Mouse (Mus musculus) hindbrain, postnatal 0 days (tissue): ENCODE data around the gene Rpp25l. TPM values are rescaled to one million over a fixed set of nuclear protein-coding genes. Genes with fewer than 3 reads are reported as not detected.
A peak's percentile ranks its signal among the peaks of the same experiment; 100 is the strongest.
"Not testable (repeated sequence)": the region's sequence is repeated elsewhere in the genome, so short reads cannot be mapped to it uniquely, and the experiment has no call there.

ENCODE experiments used
- ATAC-seq: fragments of 200-750 bp; cut with Nextera tagmentation; 2 replicates; pipeline ENCODE4 v1.8.0; 2017; ENCODE audit warnings: mild to moderate bottlenecking, moderate TSS enrichment, moderate library complexity
- DNase-seq: peaks from one replicate; pipeline ENCODE4 v3.0.0-alpha.2; 2015; ENCODE audit warnings: low spot score
- H3K27ac ChIP-seq: fragments of 300-500 bp; sonication (generic); 2 replicates; pipeline ENCODE4 v1.5.1; 2014; ENCODE audit warnings: mild to moderate bottlenecking
- H3K27me3 ChIP-seq: fragments of 300-500 bp; sonication (generic); 2 replicates; pipeline ENCODE4 v1.6.1; 2014; ENCODE audit warnings: low read length, mixed read lengths; ENCODE audit not compliant: insufficient read depth
- H3K36me3 ChIP-seq: fragments of 300-500 bp; sonication (generic); 2 replicates; pipeline ENCODE4 v1.6.1; 2014; ENCODE audit warnings: low read length, mixed read lengths; ENCODE audit not compliant: insufficient read depth
- H3K4me1 ChIP-seq: fragments of 300-500 bp; sonication (generic); 2 replicates; pipeline ENCODE4 v1.6.1; 2014; ENCODE audit warnings: antibody characterized with exemption, low read length, mixed read lengths; ENCODE audit not compliant: insufficient read depth
- H3K4me2 ChIP-seq: fragments of 300-500 bp; sonication (generic); 2 replicates; pipeline ENCODE4 v1.6.1; 2014; ENCODE audit warnings: low read depth, mild to moderate bottlenecking, low read length, moderate library complexity, mixed read lengths
- H3K4me3 ChIP-seq: fragments of 300-500 bp; sonication (generic); 2 replicates; pipeline ENCODE4 v1.5.1; 2014; ENCODE audit warnings: low read length
- H3K9ac ChIP-seq: fragments of 300-500 bp; sonication (generic); replicated peaks from 2 replicates; pipeline ENCODE4 v1.6.1; 2014; ENCODE audit warnings: mild to moderate bottlenecking, low read length, moderate library complexity, mixed read lengths
- H3K9me3 ChIP-seq: fragments of 300-500 bp; sonication (generic); 2 replicates; pipeline ENCODE4 v1.6.1; 2016; ENCODE audit warnings: low read length, mixed read lengths
- CTCF ChIP-seq: IDR thresholded peaks from 2 replicates; pipeline ENCODE4 v1.5.1; 2016; ENCODE audit warnings: antibody characterized with exemption, control low read depth, low read depth
- WGBS: fragments of 180-500 bp; shearing (Covaris S2); extraction: QIAGEN DNeasy Blood & Tissue Kit; methylation state at CpG from one replicate; pipeline ENCODE4 v1.1.7; 2014; 5-methylcytosine and 5-hydroxymethylcytosine counted together
- polyA plus RNA-seq: library from polyadenylated mRNA; unstranded; fragments of >200 nt; fragmentation: Nextera tagmentation; extraction: Ambion mirVana; gene quantifications from 2 replicates; pipeline ENCODE4 v1.2.1, GENCODE M21; 2015
- total RNA-seq: library from RNA; depleted of rRNA; stranded (reverse); fragments of >200 nt; gene quantifications from 2 replicates; pipeline ENCODE4 v1.2.3, GENCODE M21; 2014

The Rpp25l gene
- total and polyA plus RNA-seq, 2 experiments from 2014 or later = 35.0 to 47.3 TPM

- TF ChIP-seq CTCF = peak; percentile 23; the same call in 1 of the 2 replicates
- ATAC-seq = no peak
- H3K36me3 ChIP-seq = no peaks in the 10 kb centered on the region
- no peak overlapping the region for H3K4me2 ChIP-seq
- H3K9ac ChIP-seq = no peak overlapping the region
- no peak overlapping the region for H3K4me3 ChIP-seq
- no peaks in the 10 kb centered on the region for H3K27me3 ChIP-seq
- H3K27ac ChIP-seq = no peak overlapping the region
- peaks cover 17% of the 10 kb centered on the region; the same call in 1 of the 2 replicates for H3K4me1 ChIP-seq
- 65% methylated on average over 4 of the region's 4 CpGs for WGBS
- no peaks in the 10 kb centered on the region for H3K9me3 ChIP-seq
- DNase-seq = no peak
Observed at GRCm38 (mm10) chr4:41710229-41710628, 3.1 kb downstream of the Rpp25l start.

DNA sequence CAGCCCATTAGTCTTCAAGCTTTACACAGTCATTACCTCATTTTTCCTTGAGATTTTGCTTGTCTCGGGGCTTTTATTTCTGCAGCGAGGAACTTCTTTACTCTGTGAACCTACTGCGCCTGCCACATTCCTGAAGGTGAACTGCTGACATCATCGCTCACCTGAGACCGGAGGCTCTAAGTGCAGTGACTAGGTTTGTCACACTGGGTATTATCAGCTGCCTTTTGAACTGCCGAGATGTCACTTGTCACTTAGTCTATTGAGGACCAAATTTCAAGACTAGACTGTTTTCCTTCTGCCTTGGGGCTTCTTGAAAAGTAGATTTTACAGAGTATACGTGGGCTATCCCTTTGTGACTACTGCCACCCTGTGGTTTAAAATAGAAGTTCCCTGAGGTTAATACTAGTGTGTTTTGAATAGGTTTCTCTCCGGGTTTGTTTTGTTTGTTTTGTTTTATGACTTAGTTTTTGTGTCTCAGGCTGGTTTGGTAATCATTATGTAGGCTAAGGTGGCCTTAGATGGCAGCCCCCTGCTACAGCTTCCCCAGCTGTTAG, 5.1 kb downstream of the Rpp25l start:
- H3K36me3 ChIP-seq = no peaks in the 10 kb centered on the region
- peak; percentile 77 for TF ChIP-seq CTCF
- peaks cover 17% of the 10 kb centered on the region; the same call in 1 of the 2 replicates for H3K4me1 ChIP-seq
- no peak overlapping the region for H3K9ac ChIP-seq
- H3K4me2 ChIP-seq = no peak overlapping the region
- no peaks in the 10 kb centered on the region for H3K9me3 ChIP-seq
- no peak overlapping the region for H3K27ac ChIP-seq
- 46% methylated on average over 8 of the region's 8 CpGs for WGBS
- peak; percentile 88 for DNase-seq
- no peak overlapping the region for H3K4me3 ChIP-seq
- ATAC-seq = peak; percentile 48
- no peaks in the 10 kb centered on the region for H3K27me3 ChIP-seq

- Histone ChIP-seq H3K4me1 (peaks cover 11% of the 10 kb centered on the region; the same call in 1 of the 2 replicates), H3K4me2 (peak overlapping the region; percentile 31), H3K9me3 (no peaks in the 10 kb centered on the region), H3K27ac (peak overlapping the region; percentile 59; the same call in 1 of the 2 replicates), H3K4me3 (no peak overlapping the region), H3K36me3 (no peaks in the 10 kb centered on the region), H3K9ac (0 out of 2 replicates have a peak overlapping the region, but pooled peaks have one; percentile 17), H3K27me3 (no peaks in the 10 kb centered on the region)
- peak; percentile 86 for ATAC-seq
- TF ChIP-seq CTCF = peak; percentile 88
- DNase-seq = peak; percentile 89
- under 1% methylated on average over 13 of the region's 13 CpGs for WGBS
Observed at GRCm38 (mm10) chr4:41707011-41707535, 6.3 kb downstream of the Rpp25l start.

- peak; percentile 31 for DNase-seq
- Histone ChIP-seq H3K4me2 (peak overlapping the region; percentile 31; the same call in 1 of the 2 replicates), H3K27me3 (no peaks in the 10 kb centered on the region), H3K27ac (no peak overlapping the region), H3K9ac (no peak overlapping the region), H3K4me3 (no peak overlapping the region), H3K4me1 (peaks cover 7% of the 10 kb centered on the region; the same call in 1 of the 2 replicates), H3K9me3 (no peaks in the 10 kb centered on the region), H3K36me3 (no peaks in the 10 kb centered on the region)
- peak; percentile 4; the same call in 1 of the 2 replicates for TF ChIP-seq CTCF
- no peak for ATAC-seq
- 47% methylated on average over 19 of the region's 19 CpGs for WGBS
Observed at GRCm38 (mm10) chr4:41705922-41706754, 7.2 kb downstream of the Rpp25l start.

DNA sequence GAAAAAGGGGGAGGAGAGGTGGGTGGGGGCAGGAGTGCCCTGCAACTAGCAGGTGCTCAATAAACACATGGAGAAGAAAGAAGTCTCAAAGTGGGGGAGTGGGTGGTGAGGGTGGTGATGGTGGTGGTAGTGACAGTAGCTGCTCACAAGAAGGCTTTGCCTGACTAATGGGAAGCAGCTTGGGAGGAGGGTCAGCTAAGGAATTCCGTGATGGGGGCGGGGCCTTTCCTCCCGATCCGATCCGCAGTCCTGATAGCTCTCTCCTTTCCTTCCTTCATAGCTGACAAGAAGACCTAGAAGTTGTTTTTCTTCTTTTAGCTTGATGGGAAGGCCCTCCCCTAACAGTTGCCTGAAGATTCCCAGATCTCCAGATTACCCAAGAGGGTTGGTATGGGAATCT, 8.7 kb downstream of the Rpp25l start:
- H3K9ac ChIP-seq = no peak overlapping the region
- ATAC-seq (no peak), DNase-seq (no peak)
- no peak overlapping the region for H3K27ac ChIP-seq
- peaks cover 7% of the 10 kb centered on the region; the same call in 1 of the 2 replicates for H3K4me1 ChIP-seq
- no peaks in the 10 kb centered on the region for H3K36me3 ChIP-seq
- no peaks in the 10 kb centered on the region for H3K9me3 ChIP-seq
- no peaks in the 10 kb centered on the region for H3K27me3 ChIP-seq
- WGBS = 11% methylated on average over 5 of the region's 5 CpGs
- H3K4me3 ChIP-seq = no peak overlapping the region
- no peak overlapping the region for H3K4me2 ChIP-seq
- TF ChIP-seq CTCF = no peak

DNA sequence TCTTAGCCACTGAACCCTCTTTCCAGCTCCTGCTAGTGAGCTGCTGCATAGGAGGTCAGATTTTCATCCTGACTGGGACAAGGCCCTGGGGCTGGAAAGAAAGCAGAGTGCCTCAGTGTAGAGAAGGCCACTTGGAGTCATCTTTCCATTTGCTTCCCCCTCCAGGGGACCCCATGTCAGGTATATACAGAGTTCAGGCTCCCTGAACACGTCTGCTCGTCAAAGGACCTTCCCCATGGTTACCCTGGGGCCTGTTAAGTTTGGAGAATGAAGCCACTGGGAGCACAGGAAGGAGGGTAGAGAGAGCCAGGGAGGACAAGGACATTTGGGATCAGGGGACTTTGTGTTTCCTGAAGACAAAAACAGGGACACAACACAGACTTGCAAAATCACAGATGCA, 11.1 kb downstream of the Rpp25l start:
- H3K9ac ChIP-seq, DNase-seq, H3K4me2 ChIP-seq, H3K36me3 ChIP-seq, H3K4me1 ChIP-seq, H3K27ac ChIP-seq, H3K9me3 ChIP-seq, H3K27me3 ChIP-seq, ATAC-seq, H3K4me3 ChIP-seq: not testable (repeated sequence)
- 58% methylated on average over 2 of the region's 2 CpGs for whole genome bisulfite sequencing

- H3K4me1 ChIP-seq, H3K9me3 ChIP-seq, H3K4me2 ChIP-seq, H3K4me3 ChIP-seq, ATAC-seq, H3K36me3 ChIP-seq, H3K27ac ChIP-seq, DNase-seq, H3K9ac ChIP-seq, H3K27me3 ChIP-seq: not testable (repeated sequence)
- 45% methylated on average over 1 of the region's 8 CpGs for WGBS
Observed at GRCm38 (mm10) chr4:41700224-41700623, 13.1 kb downstream of the Rpp25l start.

GRCm38 (mm10) chr4:41699783-41700182, 13.6 kb downstream of the Rpp25l start, which contains the start of gene Il11ra1:
TSS of gene Il11ra1 (plus strand) at chr4:41699989.
- H3K9me3 ChIP-seq, H3K4me1 ChIP-seq, ATAC-seq, H3K27me3 ChIP-seq, H3K4me2 ChIP-seq, H3K9ac ChIP-seq, H3K36me3 ChIP-seq, DNase-seq, H3K4me3 ChIP-seq, H3K27ac ChIP-seq: not testable (repeated sequence)
- WGBS = 76% methylated on average over 9 of the region's 10 CpGs

DNA sequence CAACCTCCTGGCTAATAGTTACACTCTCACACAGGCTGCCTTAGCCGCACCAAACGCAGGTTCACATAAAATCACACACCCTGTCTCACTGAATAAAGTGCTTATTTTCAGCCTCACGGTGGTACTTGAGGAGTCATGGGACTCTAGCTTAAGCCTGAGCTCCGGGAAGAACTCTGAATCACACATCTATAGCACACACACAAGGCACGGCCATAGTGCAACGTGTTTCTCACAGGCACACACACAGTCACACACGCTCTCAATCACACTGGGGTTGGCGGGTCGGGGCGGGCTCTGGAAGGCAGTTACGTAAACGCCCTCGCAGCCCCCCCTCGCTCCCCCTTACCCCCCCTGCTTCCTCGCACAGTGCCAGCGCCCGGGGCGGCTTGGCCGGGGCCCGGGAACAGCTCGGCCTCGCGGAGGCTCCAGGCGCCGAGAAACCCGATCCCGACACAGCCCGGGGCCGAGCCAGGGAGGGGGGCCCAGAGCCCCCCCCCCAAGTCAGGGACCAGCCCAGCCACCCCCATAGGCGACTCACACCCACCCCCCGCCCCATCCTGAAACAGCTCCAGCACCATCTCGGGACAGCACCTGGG, 14.8 kb downstream of the Rpp25l start:
- WGBS = 15% methylated on average over 18 of the region's 32 CpGs
- H3K36me3 ChIP-seq, H3K27ac ChIP-seq, H3K9ac ChIP-seq, H3K4me3 ChIP-seq, H3K4me1 ChIP-seq, H3K9me3 ChIP-seq, H3K27me3 ChIP-seq, DNase-seq, H3K4me2 ChIP-seq, ATAC-seq: not testable (repeated sequence)
